Mouse (Mus musculus) kidney, postnatal 0 days (tissue): ENCODE measurements around the gene Map2k7. TPM values are rescaled to one million over a fixed set of nuclear protein-coding genes. Genes with fewer than 3 reads are reported as not detected.

Source experiments
- ATAC-seq: fragments of 200-750 bp; cut with Nextera tagmentation; replicated peaks from 2 replicates; pipeline ENCODE4 v1.8.0; 2017; ENCODE audit warnings: low read depth, moderate number of reproducible peaks, moderate TSS enrichment, moderate library complexity; ENCODE audit not compliant: low FRiP score
- DNase-seq: peaks from one replicate; pipeline ENCODE4 v3.0.0-alpha.2; 2016; ENCODE audit warnings: low spot score
- H3K27ac ChIP-seq: fragments of 300-500 bp; sonication (generic); 2 replicates; pipeline ENCODE4 v1.5.1; 2014; ENCODE audit warnings: mild to moderate bottlenecking
- H3K27me3 ChIP-seq: fragments of 300-500 bp; sonication (generic); 2 replicates; pipeline ENCODE4 v1.6.1; 2014; ENCODE audit warnings: low read length, mixed read lengths; ENCODE audit not compliant: insufficient read depth
- H3K36me3 ChIP-seq: fragments of 300-500 bp; sonication (generic); 2 replicates; pipeline ENCODE4 v1.6.1; 2014; ENCODE audit warnings: low read length, mixed read lengths; ENCODE audit not compliant: insufficient read depth
- H3K4me1 ChIP-seq: fragments of 300-500 bp; sonication (generic); replicated peaks from 2 replicates; pipeline ENCODE4 v1.6.1; 2014; ENCODE audit warnings: antibody characterized with exemption, low read length, mixed read lengths; ENCODE audit not compliant: insufficient read depth
- H3K4me2 ChIP-seq: fragments of 300-500 bp; sonication (generic); 2 replicates; pipeline ENCODE4 v1.6.1; 2014; ENCODE audit warnings: mild to moderate bottlenecking, low read length, moderate library complexity, mixed read lengths
- H3K4me3 ChIP-seq: fragments of 300-500 bp; sonication (generic); replicated peaks from 2 replicates; pipeline ENCODE4 v1.5.1; 2014; ENCODE audit warnings: low read depth, low read length
- H3K9ac ChIP-seq: fragments of 300-500 bp; sonication (generic); 2 replicates; pipeline ENCODE4 v1.6.1; 2014; ENCODE audit warnings: low read depth, low read length
- H3K9me3 ChIP-seq: fragments of 300-500 bp; sonication (generic); replicated peaks from 2 replicates; pipeline ENCODE4 v1.6.1; 2016; ENCODE audit warnings: low read length, inconsistent platforms, mixed read lengths
- CTCF ChIP-seq: IDR thresholded peaks from 2 replicates; pipeline ENCODE4 v1.5.1; 2016; ENCODE audit warnings: antibody characterized with exemption, low read depth, mild to moderate bottlenecking, moderate library complexity
- WGBS: fragments of 180-500 bp; shearing (Covaris S2); extraction: QIAGEN DNeasy Blood & Tissue Kit; methylation state at CpG from one replicate; pipeline ENCODE4 v1.1.7; 2014; 5-methylcytosine and 5-hydroxymethylcytosine counted together
- polyA plus RNA-seq: library from polyadenylated mRNA; unstranded; fragments of >200 nt; fragmentation: Nextera tagmentation; extraction: Ambion mirVana; gene quantifications from 2 replicates; pipeline ENCODE4 v1.2.1, GENCODE M21; 2015

Map2k7 gene
- polyA plus RNA-seq, 1 experiment from 2014 or later, result 30.1 TPM

GRCm38 (mm10) chr8:4222059-4222458 lies 16.5 kb upstream of the Map2k7 start:
- no peak for TF ChIP-seq CTCF
- Histone ChIP-seq H3K4me1 (no peaks in the 10 kb centered on the region), H3K4me3 (no peak overlapping the region), H3K27ac (no peak overlapping the region), H3K4me2 (no peak overlapping the region), H3K9me3 (no peaks in the 10 kb centered on the region), H3K27me3 (0 out of 2 replicates have a peak, but pooled peaks cover 4% of the 10 kb centered on the region), H3K9ac (no peak overlapping the region), H3K36me3 (no peaks in the 10 kb centered on the region)
- DNase-seq (no peak), ATAC-seq (no peak)

- Histone ChIP-seq H3K9me3 (no peaks in the 10 kb centered on the region), H3K9ac (no peak overlapping the region), H3K36me3 (no peaks in the 10 kb centered on the region), H3K27ac (no peak overlapping the region), H3K4me2 (peak overlapping the region; percentile 66), H3K4me3 (peak overlapping the region; percentile 33), H3K27me3 (no peaks in the 10 kb centered on the region), H3K4me1 (no peaks in the 10 kb centered on the region)
- 32% methylated on average over 4 of the region's 4 CpGs for WGBS
- DNase-seq, result no peak
- TF ChIP-seq CTCF, result 0 out of 2 replicates have a peak, but pooled peaks have one; percentile 16
- peak; percentile 35; the same call in 1 of the 2 replicates for ATAC-seq
These were observed 12.2 kb upstream of the Map2k7 start for GRCm38 (mm10) chr8:4226323-4226722.

DNA sequence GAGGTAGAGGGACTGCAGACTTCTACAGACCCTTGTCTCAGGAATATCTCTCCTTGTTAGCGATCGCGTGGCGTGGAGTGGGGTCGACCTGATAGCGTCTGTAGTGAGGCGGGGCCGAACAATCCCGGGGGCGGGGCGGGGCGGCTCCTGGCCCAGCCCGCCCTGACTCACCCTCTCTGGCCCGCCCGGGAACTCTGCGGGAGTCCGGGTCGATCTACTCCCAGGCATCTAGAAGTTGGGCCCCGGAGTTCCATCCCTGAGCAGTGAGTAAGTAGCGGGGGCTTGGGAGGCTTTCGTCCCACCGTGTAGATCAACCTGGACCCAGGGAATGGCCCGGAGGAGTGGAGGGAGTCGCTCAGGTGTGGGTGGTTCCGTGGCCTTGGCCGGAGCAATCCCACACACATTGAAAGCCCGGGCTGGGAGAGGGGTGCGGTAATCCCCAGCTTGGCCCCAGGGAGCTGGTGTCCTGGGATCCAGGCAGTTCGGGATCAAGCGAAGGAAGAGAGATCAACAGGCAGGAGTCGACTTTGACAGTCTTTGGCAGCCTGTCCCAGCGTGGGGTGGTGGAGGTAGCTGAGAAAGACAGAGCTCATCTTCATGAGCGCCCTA lies 11.7 kb upstream of the Map2k7 start, which contains the start of gene Lrrc8e:
TSS of gene Lrrc8e (plus strand) at position 89 of the 609 bp plus-strand sequence.
- TF ChIP-seq CTCF, result no peak
- WGBS, result 3% methylated on average over 33 of the region's 33 CpGs
- Histone ChIP-seq H3K4me1 (no peaks in the 10 kb centered on the region), H3K4me2 (peak within 1 kb of the TSS; percentile 66), H3K9me3 (no peaks in the 10 kb centered on the region), H3K4me3 (peak within 1 kb of the TSS; percentile 33), H3K36me3 (no peaks in the 10 kb centered on the region), H3K9ac (peak within 1 kb of the TSS; percentile 36; the same call in 1 of the 2 replicates), H3K27me3 (no peaks in the 10 kb centered on the region), H3K27ac (no peak within 1 kb of the TSS)
- ATAC-seq (peak; percentile 83), DNase-seq (no peak)

DNA sequence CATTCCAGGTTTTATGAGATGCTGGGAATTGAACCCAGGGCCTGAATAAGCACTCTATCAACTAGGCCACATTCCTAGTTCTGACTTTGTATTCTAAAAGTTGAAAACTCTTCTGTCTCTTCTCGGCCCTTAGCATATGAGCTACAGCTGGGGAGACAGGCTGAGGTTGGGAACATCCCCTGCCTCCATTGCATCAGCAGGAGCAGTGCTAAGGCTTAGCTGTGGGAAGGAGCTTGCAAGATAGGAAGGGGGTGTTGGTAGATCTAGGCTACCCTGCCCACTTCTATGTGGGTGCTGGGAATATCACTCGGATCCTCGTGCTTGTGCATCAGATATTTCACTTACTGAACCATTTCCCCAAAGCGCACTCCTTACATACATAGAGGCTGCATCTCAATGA lies 10.6 kb upstream of the Map2k7 start:
- WGBS, result 88% methylated on average over 4 of the region's 4 CpGs
- ATAC-seq (no peak), DNase-seq (no peak)
- no peak overlapping the region for H3K4me3 ChIP-seq
- H3K9me3 ChIP-seq, result no peaks in the 10 kb centered on the region
- H3K36me3 ChIP-seq, result no peaks in the 10 kb centered on the region
- no peak overlapping the region for H3K27ac ChIP-seq
- no peaks in the 10 kb centered on the region for H3K4me1 ChIP-seq
- H3K4me2 ChIP-seq, result no peak overlapping the region
- H3K27me3 ChIP-seq, result no peaks in the 10 kb centered on the region
- H3K9ac ChIP-seq, result no peak overlapping the region
- TF ChIP-seq CTCF, result no peak

GRCm38 (mm10) chr8:4229784-4230183 lies 8.8 kb upstream of the Map2k7 start:
- Histone ChIP-seq H3K4me2 (no peak overlapping the region), H3K36me3 (no peaks in the 10 kb centered on the region), H3K4me3 (no peak overlapping the region), H3K27me3 (no peaks in the 10 kb centered on the region), H3K9ac (no peak overlapping the region), H3K27ac (no peak overlapping the region), H3K4me1 (no peaks in the 10 kb centered on the region), H3K9me3 (no peaks in the 10 kb centered on the region)
- no peak for TF ChIP-seq CTCF
- DNase-seq (no peak), ATAC-seq (no peak)
- 68% methylated on average over 5 of the region's 5 CpGs for WGBS

DNA sequence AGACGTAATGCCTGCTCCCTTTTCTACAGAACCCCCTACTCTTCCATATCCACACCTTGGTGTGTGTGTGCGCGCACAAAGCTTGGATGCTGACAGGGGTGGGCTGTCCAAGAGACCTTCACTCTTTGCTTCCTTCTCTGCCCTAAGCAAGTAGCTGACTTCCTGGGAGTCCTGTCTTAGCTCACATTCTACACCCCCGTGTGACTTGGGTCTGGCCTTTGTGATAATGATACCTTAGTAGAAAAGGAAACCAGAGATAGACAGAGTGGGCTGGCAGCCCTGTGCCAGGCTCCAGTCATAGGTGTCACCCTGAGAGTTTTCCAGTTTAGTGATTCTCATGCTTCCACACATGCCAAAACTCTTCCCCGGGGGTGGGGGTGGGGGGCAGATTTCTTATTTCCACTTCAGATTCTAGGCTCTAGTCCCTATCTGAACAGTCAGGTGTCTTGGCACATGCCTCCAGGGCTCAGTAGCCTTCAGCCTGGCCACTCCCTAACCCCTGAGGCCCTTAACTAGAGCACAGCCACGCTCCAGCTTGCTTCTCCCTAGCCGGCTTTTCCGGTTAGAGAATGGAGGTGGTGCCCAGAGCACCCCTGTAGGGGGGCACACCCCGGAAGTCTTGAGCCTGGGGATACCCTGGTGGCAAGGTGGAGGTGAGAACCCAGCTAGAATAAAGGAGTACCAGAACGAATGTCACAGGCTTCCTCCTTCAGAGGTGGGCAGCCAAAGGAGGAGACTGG lies 7.8 kb upstream of the Map2k7 start:
- no peak for TF ChIP-seq CTCF
- Histone ChIP-seq H3K4me1 (no peaks in the 10 kb centered on the region), H3K9ac (no peak overlapping the region), H3K27ac (no peak overlapping the region), H3K4me2 (no peak overlapping the region), H3K4me3 (no peak overlapping the region), H3K9me3 (no peaks in the 10 kb centered on the region), H3K36me3 (no peaks in the 10 kb centered on the region), H3K27me3 (no peaks in the 10 kb centered on the region)
- DNase-seq (no peak), ATAC-seq (0 out of 2 replicates have a peak, but pooled peaks have one; percentile 18)
- WGBS, result 48% methylated on average over 10 of the region's 10 CpGs
